Mouse (Mus musculus) kidney, adult 2 months (tissue): ENCODE results near the gene Nfat5.

Experiments
- CTCF ChIP-seq: fragments of 200-500 bp; conservative IDR thresholded peaks from 2 replicates; pipeline ENCODE4 v1.5.1; 2011; ENCODE audit warnings: low read depth, mild to moderate bottlenecking, control low read depth, low read length, moderate library complexity, mixed read lengths; ENCODE audit not compliant: insufficient read depth, insufficient read length
- POLR2A ChIP-seq: fragments of 200-500 bp; IDR thresholded peaks from one replicate; pipeline ENCODE4 v1.6.1; 2011; ENCODE audit warnings: low read depth, low read length, control low read depth

- TF ChIP-seq CTCF (no peak), POLR2A (no peak)
These were observed 665 bp downstream of the Nfat5 start for GRCm38 (mm10) chr8:107293641-107294628.
